Mouse (Mus musculus): Measurements from ENCODE around the gene Cdc6. TPM values are rescaled to one million over a fixed set of nuclear protein-coding genes. Genes with fewer than 3 reads are reported as not detected.
A peak's percentile ranks its signal among the peaks of the same experiment; 100 is the strongest.

Gene Cdc6
- total and polyA plus RNA-seq, 3 experiments = 56.9 to 104 (median 69.4) TPM

DNA sequence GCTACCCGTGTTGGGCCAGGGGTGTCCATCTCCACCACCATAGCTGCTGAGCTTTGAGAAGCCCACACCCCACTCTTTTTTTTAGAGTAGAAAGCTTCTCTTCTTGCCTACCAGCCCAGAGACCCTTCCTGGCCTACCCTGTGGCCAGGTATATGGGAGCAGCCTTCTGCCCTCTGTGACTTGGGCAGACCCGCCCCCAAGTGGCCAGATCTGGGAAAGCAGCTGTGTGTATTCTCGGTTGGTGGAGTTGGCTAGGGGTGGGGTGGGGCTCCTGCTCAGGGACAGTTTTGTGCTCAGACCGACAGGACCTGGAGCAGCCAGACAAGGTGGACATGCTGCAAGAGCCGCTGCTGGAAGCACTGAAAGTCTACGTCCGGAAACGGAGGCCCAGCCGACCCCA, 64.6 kb downstream of the Cdc6 start:
- Histone ChIP-seq H3K27me3 (ENCODE audit: control insufficient read depth in 1 of 2, insufficient read depth in 2 of 2, low read length in 2 of 2) (no peaks in the 10 kb centered on the region), H3K79me2 (ENCODE audit: control insufficient read depth, insufficient read depth, low read length, poor library complexity) (no peaks in the 10 kb centered on the region), H3K9me3 (replicated peaks; ENCODE audit: insufficient read depth, low read length) (no peaks in the 10 kb centered on the region), H3K4me3 (ENCODE audit: control insufficient read depth in 1 of 2, insufficient read depth in 1 of 2, low read depth in 2 of 2, low read length in 2 of 2) (no peak overlapping the region), H3K27ac (ENCODE audit: control insufficient read depth, low read depth, low read length) (no peak overlapping the region), H3K4me1 (ENCODE audit: control insufficient read depth in 1 of 2, insufficient read depth in 2 of 2, low read length in 2 of 2) (no peaks in the 10 kb centered on the region), H3K9ac (ENCODE audit: control insufficient read depth, low read depth, low read length, poor library complexity, severe bottlenecking) (no peak overlapping the region), H3K36me3 (ENCODE audit: control insufficient read depth in 1 of 2, insufficient read depth in 2 of 2, low read length in 2 of 2) (no peaks in the 10 kb centered on the region)
- peak; percentile 84 for DNase-seq (ENCODE audit: low read depth, low spot score)
- peak; percentile 97 for TF ChIP-seq SMC3 (IDR thresholded peaks at IDR 0.05; ENCODE audit: low read depth, low read length)
- peak; percentile 65 to 99 (median 99) for TF ChIP-seq CTCF (IDR thresholded peaks at IDR 0.05 in 2 of 3, conservative IDR thresholded peaks at IDR 0.05 in 1 of 3; ENCODE audit: control insufficient read depth in 1 of 3, insufficient read depth in 1 of 3, low read depth in 2 of 3, low read length in 3 of 3, poor library complexity in 1 of 3, severe bottlenecking in 1 of 3)
- TF ChIP-seq CHD1 (IDR thresholded peaks at IDR 0.05; ENCODE audit: low read depth, low read length) = no peak
- TF ChIP-seq ZNF384 (IDR thresholded peaks at IDR 0.05; ENCODE audit: low read depth, low read length) = peak; percentile 29; the same call in 1 of the 2 replicates
- TF ChIP-seq SIN3A (IDR thresholded peaks at IDR 0.05; ENCODE audit: low read length) = peak; percentile 72
- TF ChIP-seq POLR2A (IDR thresholded peaks at IDR 0.05; ENCODE audit: control insufficient read depth in 1 of 2, insufficient read depth in 1 of 2, low read depth in 1 of 2, low read length in 2 of 2, poor library complexity in 1 of 2) = no peak
- peak; percentile 98 for TF ChIP-seq RAD21 (IDR thresholded peaks at IDR 0.05; ENCODE audit: low read depth, low read length)
- 0 out of 2 replicates have a peak, but pooled peaks have one; percentile 37 for TF ChIP-seq HCFC1 (IDR thresholded peaks at IDR 0.05; ENCODE audit: low read depth, low read length)
- TF ChIP-seq MXI1 (IDR thresholded peaks at IDR 0.05; ENCODE audit: low read depth, low read length) = peak; percentile 61; the same call in 1 of the 2 replicates
- TF ChIP-seq ZC3H11A (IDR thresholded peaks at IDR 0.05; ENCODE audit: low read depth, low read length) = peak; percentile 98
- 0 out of 2 replicates have a peak, but pooled peaks have one; percentile 77 for TF ChIP-seq MAZ (IDR thresholded peaks at IDR 0.05; ENCODE audit: low read depth, low read length)
- TF ChIP-seq MEF2A (IDR thresholded peaks at IDR 0.05; ENCODE audit: extremely low read depth, insufficient replicate concordance, low read depth, low read length, poor library complexity, severe bottlenecking) = no peak

DNA sequence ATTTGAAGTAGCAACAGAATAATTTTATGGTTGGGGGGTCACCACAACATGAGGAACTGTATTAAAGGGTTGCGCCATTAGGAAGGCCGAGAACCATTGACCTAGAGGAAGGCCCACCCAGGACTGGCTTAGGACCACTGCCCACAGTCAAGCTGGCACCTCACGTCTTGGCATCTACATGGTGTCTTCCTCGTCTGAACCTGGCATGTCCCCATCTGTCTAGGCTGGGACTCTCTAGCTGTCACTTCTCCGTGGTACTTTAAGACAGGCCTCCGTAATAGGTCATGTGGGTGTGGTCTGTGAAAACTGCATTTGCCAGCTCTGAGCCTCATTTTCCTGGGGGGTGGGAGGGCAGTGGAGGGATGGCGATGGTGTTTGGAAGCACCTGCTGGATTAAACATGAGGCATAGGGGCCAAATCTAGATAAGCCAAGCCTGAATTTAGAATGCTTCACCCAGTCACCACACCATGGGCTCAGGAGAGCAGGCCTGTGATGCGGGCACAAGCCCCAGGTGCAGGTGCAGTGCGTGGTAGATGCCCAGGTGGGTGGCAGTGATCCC, 65.3 kb downstream of the Cdc6 start:
- TF ChIP-seq TBP (IDR thresholded peaks at IDR 0.05; ENCODE audit: low read depth, low read length) = no peak
- no peak for TF ChIP-seq MAZ (IDR thresholded peaks at IDR 0.05; ENCODE audit: low read depth, low read length)
- no peak for TF ChIP-seq CHD1 (IDR thresholded peaks at IDR 0.05; ENCODE audit: low read depth, low read length)
- TF ChIP-seq MYB (IDR thresholded peaks at IDR 0.05; ENCODE audit: low read depth, low read length) = no peak
- TF ChIP-seq RAD21 (IDR thresholded peaks at IDR 0.05; ENCODE audit: low read depth, low read length) = no peak
- no peak for TF ChIP-seq TAL1 (IDR thresholded peaks at IDR 0.05; ENCODE audit: low read length)
- no peak for TF ChIP-seq TCF12 (IDR thresholded peaks at IDR 0.05; ENCODE audit: low read depth, low read length)
- no peak for TF ChIP-seq MAFK (IDR thresholded peaks at IDR 0.05; ENCODE audit: borderline replicate concordance, low read depth, low read length)
- no peak for TF ChIP-seq ETS1 (IDR thresholded peaks at IDR 0.05; ENCODE audit: low read depth, low read length)
- no peak for TF ChIP-seq MYC (IDR thresholded peaks at IDR 0.05; ENCODE audit: low read depth, low read length)
- no peak for TF ChIP-seq GATA1 (IDR thresholded peaks at IDR 0.05; ENCODE audit: low read depth, low read length)
- TF ChIP-seq UBTF (IDR thresholded peaks at IDR 0.05; ENCODE audit: borderline replicate concordance, insufficient read depth, low read depth, low read length) = no peak
- no peak for TF ChIP-seq MXI1 (IDR thresholded peaks at IDR 0.05; ENCODE audit: low read depth, low read length)
- no peak for TF ChIP-seq KAT2A (conservative IDR thresholded peaks at IDR 0.05; ENCODE audit: low read depth, low read length)
- no peak for TF ChIP-seq ZKSCAN1 (IDR thresholded peaks at IDR 0.05; ENCODE audit: low read depth, low read length)
- no peak for TF ChIP-seq E2F4 (IDR thresholded peaks at IDR 0.05; ENCODE audit: borderline replicate concordance, low read depth, low read length)
- no peak for TF ChIP-seq BHLHE40 (IDR thresholded peaks at IDR 0.05; ENCODE audit: borderline replicate concordance, low read depth, low read length)
- TF ChIP-seq POLR2AphosphoS2 (IDR thresholded peaks at IDR 0.05; ENCODE audit: low read length) = no peak
- no peak for TF ChIP-seq POLR2A (IDR thresholded peaks at IDR 0.05; ENCODE audit: control insufficient read depth in 1 of 2, insufficient read depth in 1 of 2, low read depth in 1 of 2, low read length in 2 of 2, poor library complexity in 1 of 2)
- Histone ChIP-seq H3K4me1 (ENCODE audit: control insufficient read depth in 1 of 2, insufficient read depth in 2 of 2, low read length in 2 of 2) (peaks cover 0 to 5% of the 10 kb centered on the region in 2 experiments; a peak in 3 of 4 replicates), H3K4me3 (ENCODE audit: control insufficient read depth in 1 of 2, insufficient read depth in 1 of 2, low read depth in 2 of 2, low read length in 2 of 2) (no peak overlapping the region), H3K27ac (ENCODE audit: control insufficient read depth, low read depth, low read length) (no peak overlapping the region), H3K36me3 (ENCODE audit: control insufficient read depth in 1 of 2, insufficient read depth in 2 of 2, low read length in 2 of 2) (0 out of 4 replicates have a peak, but pooled peaks cover 0 to under 1% of the 10 kb centered on the region in 2 experiments), H3K79me2 (ENCODE audit: control insufficient read depth, insufficient read depth, low read length, poor library complexity) (no peaks in the 10 kb centered on the region), H3K9ac (ENCODE audit: control insufficient read depth, low read depth, low read length, poor library complexity, severe bottlenecking) (no peak overlapping the region), H3K27me3 (ENCODE audit: control insufficient read depth in 1 of 2, insufficient read depth in 2 of 2, low read length in 2 of 2) (no peaks in the 10 kb centered on the region), H3K9me3 (replicated peaks; ENCODE audit: insufficient read depth, low read length) (no peaks in the 10 kb centered on the region)
- no peak for DNase-seq (ENCODE audit: low read depth, low spot score)

All from MEL (cell line).